Mouse (Mus musculus) liver, embryonic 16.5 days (tissue): ENCODE measurements at regions not wholly inside any gene's neighbourhood (a gene's known extent, or its start where the extent isn't known, plus 50 kb on each side); places are given as distances from the start of the nearest gene placed in this dataset.

Experiments
- ATAC-seq: fragments of 200-750 bp; cut with Nextera tagmentation; 2 replicates; pipeline ENCODE4 v1.8.0; 2017; ENCODE audit warnings: low read depth, mild to moderate bottlenecking, moderate number of reproducible peaks, moderate library complexity
- H3K27ac ChIP-seq: fragments of 300-500 bp; sonication (generic); 2 replicates; pipeline ENCODE4 v1.5.1; 2014; ENCODE audit warnings: mild to moderate bottlenecking, low read length
- H3K27me3 ChIP-seq: fragments of 300-500 bp; sonication (generic); 2 replicates; pipeline ENCODE4 v1.6.1; 2014; ENCODE audit warnings: low read depth, low read length, mixed read lengths; ENCODE audit not compliant: control insufficient read depth, insufficient read depth
- H3K36me3 ChIP-seq: fragments of 300-500 bp; sonication (generic); 2 replicates; pipeline ENCODE4 v1.6.1; 2014; ENCODE audit warnings: mild to moderate bottlenecking; ENCODE audit not compliant: control insufficient read depth, insufficient read depth
- H3K4me1 ChIP-seq: fragments of 300-500 bp; sonication (generic); 2 replicates; pipeline ENCODE4 v1.6.1; 2014; ENCODE audit warnings: low read depth, low read length, mixed read lengths; ENCODE audit not compliant: control insufficient read depth
- H3K4me2 ChIP-seq: fragments of 300-500 bp; sonication (generic); 2 replicates; pipeline ENCODE4 v1.6.1; 2014; ENCODE audit warnings: low read depth, low read length, mixed read lengths
- H3K4me3 ChIP-seq: fragments of 300-500 bp; sonication (generic); 2 replicates; pipeline ENCODE4 v1.5.1; 2014; ENCODE audit warnings: low read depth, mild to moderate bottlenecking, low read length
- H3K9ac ChIP-seq: fragments of 300-500 bp; sonication (generic); 2 replicates; pipeline ENCODE4 v1.6.1; 2014; ENCODE audit warnings: low read depth, low read length
- H3K9me3 ChIP-seq: fragments of 300-500 bp; sonication (generic); replicated peaks from 2 replicates; pipeline ENCODE4 v1.6.1; 2016; ENCODE audit warnings: low read length; ENCODE audit not compliant: control insufficient read depth
- WGBS: fragments of 180-500 bp; shearing (Covaris S2); extraction: QIAGEN DNeasy Blood & Tissue Kit; methylation state at CpG from one replicate; pipeline ENCODE4 v1.1.7; 2014; ENCODE audit not compliant: insufficient replicate concordance; 5-methylcytosine and 5-hydroxymethylcytosine counted together

DNA sequence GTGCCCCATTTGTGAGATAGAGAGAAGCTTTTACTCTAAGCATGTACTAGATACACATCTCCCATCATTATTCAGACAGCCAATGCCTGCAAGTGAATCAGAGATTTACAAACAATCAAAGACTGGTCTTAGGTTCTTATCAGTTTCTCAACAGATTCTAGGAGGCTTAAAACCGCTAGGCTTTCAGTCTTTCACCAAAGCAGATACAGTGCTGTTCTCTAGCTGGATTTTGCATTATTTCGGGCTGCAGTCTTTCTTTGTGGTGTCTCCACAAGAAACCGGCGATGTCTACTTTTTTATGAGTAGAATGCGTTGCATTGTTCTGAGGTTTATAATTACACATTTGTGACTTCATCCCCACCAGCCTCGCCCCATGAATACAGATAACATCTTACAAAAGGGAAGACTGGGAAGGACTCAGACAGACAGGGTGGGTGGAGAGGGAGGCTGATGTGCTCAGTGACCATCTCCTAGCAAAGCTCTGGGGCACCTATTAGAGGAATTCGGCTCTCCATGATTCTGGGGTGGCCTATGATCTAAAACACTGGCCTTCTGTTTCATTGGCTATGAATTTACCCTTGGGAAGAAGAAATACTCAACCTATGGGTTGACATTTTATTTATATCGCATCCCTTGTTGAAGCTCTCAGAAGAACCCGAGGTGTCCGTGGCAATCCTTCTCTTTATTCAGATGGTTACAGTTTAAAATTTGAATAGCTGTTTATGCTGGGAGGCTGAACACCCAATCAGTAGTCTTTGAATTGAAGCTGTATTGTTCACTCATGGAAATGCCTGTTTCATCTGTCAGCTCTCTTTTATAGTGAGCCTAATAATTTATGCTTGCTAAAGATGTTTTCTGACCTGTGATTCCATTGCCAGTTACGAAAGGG is 343.8 kb downstream of the Tmem161b start:
- Histone ChIP-seq H3K9ac (no peak overlapping the region), H3K4me1 (no peaks in the 10 kb centered on the region), H3K4me2 (no peak overlapping the region), H3K9me3 (no peaks in the 10 kb centered on the region), H3K27ac (no peak overlapping the region), H3K36me3 (no peaks in the 10 kb centered on the region), H3K27me3 (no peaks in the 10 kb centered on the region), H3K4me3 (no peak overlapping the region)
- WGBS = 68% methylated on average over 11 of the region's 11 CpGs
- no peak for ATAC-seq

DNA sequence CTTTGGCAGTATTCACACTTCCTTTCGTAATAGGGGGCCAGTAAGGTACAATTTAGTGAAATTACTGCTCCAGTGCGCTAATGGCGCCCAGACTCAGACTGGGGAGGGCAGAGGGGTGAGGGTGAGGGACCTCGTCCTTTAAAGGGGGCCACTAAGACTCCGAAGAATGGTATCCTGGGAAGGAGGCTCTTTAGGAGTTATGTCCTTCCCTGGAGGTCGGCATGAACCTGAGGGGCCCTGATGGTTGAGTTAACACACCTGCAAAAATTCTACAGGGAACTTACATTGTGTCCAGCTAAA is 344.4 kb downstream of the Tmem161b start:
- no peaks in the 10 kb centered on the region for H3K27me3 ChIP-seq
- no peak overlapping the region for H3K4me2 ChIP-seq
- H3K9me3 ChIP-seq = no peaks in the 10 kb centered on the region
- no peak overlapping the region for H3K4me3 ChIP-seq
- H3K4me1 ChIP-seq = no peaks in the 10 kb centered on the region
- 63% methylated on average over 6 of the region's 6 CpGs for WGBS
- H3K9ac ChIP-seq = no peak overlapping the region
- no peak overlapping the region for H3K27ac ChIP-seq
- H3K36me3 ChIP-seq = no peaks in the 10 kb centered on the region
- ATAC-seq = no peak

GRCm38 (mm10) chr13:84569371-84569770 is 347.3 kb downstream of the Tmem161b start:
- Histone ChIP-seq H3K4me2 (no peak overlapping the region), H3K9ac (no peak overlapping the region), H3K27me3 (no peaks in the 10 kb centered on the region), H3K36me3 (no peaks in the 10 kb centered on the region), H3K27ac (no peak overlapping the region), H3K9me3 (no peaks in the 10 kb centered on the region), H3K4me1 (no peaks in the 10 kb centered on the region), H3K4me3 (no peak overlapping the region)
- no peak for ATAC-seq

DNA sequence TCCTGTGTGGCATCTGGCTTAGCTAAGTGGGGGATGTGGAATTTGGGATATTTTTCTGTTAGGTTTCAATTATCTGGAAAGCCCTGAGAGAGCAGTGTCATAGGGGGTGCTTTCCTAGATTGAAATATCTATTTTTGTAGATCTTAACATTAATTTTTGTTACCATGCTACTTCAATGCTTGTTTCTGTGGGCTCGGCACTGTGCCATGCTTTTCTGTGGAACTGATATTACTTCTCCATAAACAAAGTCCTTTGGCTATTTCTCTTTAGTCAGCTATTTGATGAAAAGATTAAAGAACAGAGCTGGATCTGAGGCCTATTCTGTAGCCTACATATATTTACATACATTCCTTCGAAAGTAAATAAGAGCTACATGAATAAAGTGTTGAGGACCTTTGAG is 348.1 kb downstream of the Tmem161b start:
- WGBS = 68% methylated on average over 2 of the region's 2 CpGs
- no peaks in the 10 kb centered on the region for H3K4me1 ChIP-seq
- no peaks in the 10 kb centered on the region for H3K36me3 ChIP-seq
- no peak overlapping the region for H3K4me3 ChIP-seq
- H3K27me3 ChIP-seq = no peaks in the 10 kb centered on the region
- H3K9ac ChIP-seq = no peak overlapping the region
- H3K27ac ChIP-seq = no peak overlapping the region
- ATAC-seq = no peak
- no peak overlapping the region for H3K4me2 ChIP-seq
- H3K9me3 ChIP-seq = no peaks in the 10 kb centered on the region

- ATAC-seq = no peak
- H3K4me2 ChIP-seq = no peak overlapping the region
- H3K9me3 ChIP-seq = no peaks in the 10 kb centered on the region
- 31% methylated on average over 10 of the region's 10 CpGs for WGBS
- no peak overlapping the region for H3K9ac ChIP-seq
- no peak overlapping the region for H3K4me3 ChIP-seq
- H3K36me3 ChIP-seq = no peaks in the 10 kb centered on the region
- H3K27me3 ChIP-seq = no peaks in the 10 kb centered on the region
- H3K27ac ChIP-seq = no peak overlapping the region
- no peaks in the 10 kb centered on the region for H3K4me1 ChIP-seq
Measured at GRCm38 (mm10) chr13:84570984-84571844, 349.1 kb downstream of the Tmem161b start.

DNA sequence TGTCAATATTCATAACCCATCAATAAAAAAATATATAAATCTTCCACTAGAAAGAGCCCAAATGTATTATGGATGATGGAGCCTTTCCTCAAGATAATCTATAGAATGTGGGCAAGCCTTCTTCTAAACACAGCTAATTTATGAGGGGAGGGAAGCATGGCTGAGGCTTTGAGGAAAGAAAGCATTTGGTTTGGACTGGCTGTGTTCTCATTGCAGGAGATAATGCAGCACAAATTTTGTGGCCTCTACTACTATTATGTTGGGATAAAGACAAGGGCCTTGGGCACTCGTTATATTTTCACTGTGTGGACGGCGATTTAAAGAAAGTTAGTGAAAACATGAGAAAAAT is 349.7 kb downstream of the Tmem161b start:
- no peak overlapping the region for H3K4me2 ChIP-seq
- no peaks in the 10 kb centered on the region for H3K36me3 ChIP-seq
- no peak for ATAC-seq
- no peaks in the 10 kb centered on the region for H3K27me3 ChIP-seq
- H3K4me1 ChIP-seq = no peaks in the 10 kb centered on the region
- H3K4me3 ChIP-seq = no peak overlapping the region
- H3K27ac ChIP-seq = no peak overlapping the region
- WGBS = 71% methylated on average over 3 of the region's 3 CpGs
- no peaks in the 10 kb centered on the region for H3K9me3 ChIP-seq
- H3K9ac ChIP-seq = no peak overlapping the region

GRCm38 (mm10) chr13:84572231-84572630 is 350.1 kb downstream of the Tmem161b start:
- 50% methylated on average over 2 of the region's 2 CpGs for WGBS
- no peaks in the 10 kb centered on the region for H3K4me1 ChIP-seq
- H3K27ac ChIP-seq = no peak overlapping the region
- no peaks in the 10 kb centered on the region for H3K36me3 ChIP-seq
- no peak overlapping the region for H3K4me3 ChIP-seq
- no peak overlapping the region for H3K9ac ChIP-seq
- ATAC-seq = no peak
- no peaks in the 10 kb centered on the region for H3K27me3 ChIP-seq
- H3K9me3 ChIP-seq = no peaks in the 10 kb centered on the region
- H3K4me2 ChIP-seq = no peak overlapping the region

- no peaks in the 10 kb centered on the region for H3K27me3 ChIP-seq
- no peaks in the 10 kb centered on the region for H3K4me1 ChIP-seq
- no peak overlapping the region for H3K27ac ChIP-seq
- no peak for ATAC-seq
- no peak overlapping the region for H3K9ac ChIP-seq
- no peaks in the 10 kb centered on the region for H3K9me3 ChIP-seq
- H3K4me2 ChIP-seq = no peak overlapping the region
- no peaks in the 10 kb centered on the region for H3K36me3 ChIP-seq
- no peak overlapping the region for H3K4me3 ChIP-seq
Measured at GRCm38 (mm10) chr13:84596585-84597142, 374.6 kb downstream of the Tmem161b start.

GRCm38 (mm10) chr13:84602612-84603011 is 380.5 kb downstream of the Tmem161b start:
- H3K4me1 ChIP-seq = no peaks in the 10 kb centered on the region
- WGBS = 68% methylated on average over 1 of the region's 1 CpGs
- H3K9me3 ChIP-seq = no peaks in the 10 kb centered on the region
- H3K27me3 ChIP-seq = no peaks in the 10 kb centered on the region
- no peak overlapping the region for H3K4me2 ChIP-seq
- ATAC-seq = no peak
- no peak overlapping the region for H3K27ac ChIP-seq
- H3K36me3 ChIP-seq = no peaks in the 10 kb centered on the region
- H3K4me3 ChIP-seq = no peak overlapping the region
- no peak overlapping the region for H3K9ac ChIP-seq
